Comparison of ENCODE assay signal across 22 mouse cellular contexts in the genomic region with DNA sequence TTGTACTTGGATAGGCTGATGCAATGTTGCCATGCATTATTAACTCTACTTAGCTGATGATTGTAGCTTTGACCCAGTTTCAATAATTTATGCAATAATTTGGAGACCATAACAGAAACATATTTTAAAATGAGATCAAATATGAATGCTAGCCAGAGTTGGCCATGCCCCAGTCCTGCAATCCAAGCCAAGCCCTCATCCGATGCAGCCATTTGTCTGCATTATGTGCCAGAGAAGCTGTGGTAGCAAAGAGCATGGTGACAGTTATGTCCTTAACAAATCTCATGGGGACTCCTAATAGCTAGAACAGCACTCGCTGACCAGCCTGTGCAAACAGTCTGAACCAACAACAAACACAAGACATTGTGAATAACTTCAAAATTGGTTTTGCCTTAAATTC.
DNase-seq lines count a peak whose midpoint lies in the region; ATAC-seq lines count a peak whose summit lies in the region.
"Had no signal": no experiment of that assay in that cellular context is flagged by ENCODE, and none has a peak within 500 bp of the region (broad histone marks: within the 10 kb centered on the region; RNA-seq: fewer than 3 reads in every experiment).

No protein-coding gene starts in this region.

- H3K27me3 ChIP-seq in limb, embryonic 10.5 days (ENCODE audit: low read depth, poor library complexity, severe bottlenecking): no peaks in the 10 kb centered on the region
- no peaks in the 10 kb centered on the region for H3K27me3 ChIP-seq in forebrain, embryonic 11.5 days (ENCODE audit: control insufficient read depth, insufficient read depth, low read length)
- H3K27me3 ChIP-seq: forebrain, embryonic 15.5 days; hindbrain, embryonic 13.5 days had no signal

- WGBS in limb, embryonic 10.5 days: 96% methylated on average over 2 of the region's 2 CpGs
- WGBS in forebrain, embryonic 11.5 days: 83% methylated on average over 2 of the region's 2 CpGs

- H3K9me3 ChIP-seq in limb, embryonic 10.5 days (replicated peaks): no peaks in the 10 kb centered on the region
- no peaks in the 10 kb centered on the region for H3K9me3 ChIP-seq in forebrain, embryonic 11.5 days (ENCODE audit: control insufficient read depth, low read length)
- H3K9me3 ChIP-seq: embryonic facial prominence, embryonic 10.5 days; forebrain, embryonic 10.5 days; forebrain, embryonic 15.5 days; heart, embryonic 10.5 days; hindbrain, embryonic 13.5 days had no signal

- H3K27ac ChIP-seq in limb, embryonic 10.5 days: no peak overlapping the region
- H3K27ac ChIP-seq in forebrain, embryonic 11.5 days (ENCODE audit: low read depth, low read length): no peak overlapping the region
- H3K27ac ChIP-seq: embryonic facial prominence, embryonic 10.5 days; forebrain, embryonic 10.5 days; forebrain, embryonic 15.5 days; heart, embryonic 10.5 days; hindbrain, embryonic 13.5 days; hindbrain, postnatal 0 days had no signal

- no peak overlapping the region for H3K4me3 ChIP-seq in limb, embryonic 10.5 days
- H3K4me3 ChIP-seq in forebrain, embryonic 11.5 days (ENCODE audit: low read depth, low read length): no peak overlapping the region
- H3K4me3 ChIP-seq: embryonic facial prominence, embryonic 10.5 days; forebrain, embryonic 10.5 days; forebrain, embryonic 15.5 days; heart, embryonic 10.5 days; hindbrain, embryonic 13.5 days had no signal

- H3K4me2 ChIP-seq in forebrain, embryonic 11.5 days (ENCODE audit: low read depth, low read length, severe bottlenecking): no peak overlapping the region
- H3K4me2 ChIP-seq: forebrain, embryonic 15.5 days; hindbrain, embryonic 13.5 days had no signal

- DNase-seq in cerebellum, postnatal 4 days (ENCODE audit: low spot score in 2 of 2): no peak
- peak; percentile 72 for DNase-seq in cerebellum, adult 11 months
- DNase-seq in cerebellum, adult 8-10 months: peak; percentile 70
- DNase-seq in cerebellum, postnatal 14 days: peak; percentile 62 to 72
- DNase-seq in limb, embryonic 10.5 days (ENCODE audit: low spot score): no peak
- no peak for DNase-seq in forebrain, embryonic 11.5 days (ENCODE audit: low spot score)
- no peak for DNase-seq in lung, postnatal 14 days
- DNase-seq: adrenal gland, postnatal 10 days; B cell, adult 2 months; gastrocnemius, postnatal 36 days; heart, adult 18-20 months; heart, postnatal 10 days; kidney, adult 11 months had no signal

- ATAC-seq in cerebellum, adult (ENCODE audit: insufficient number of reproducible peaks, low FRiP score, low TSS enrichment): peak; percentile 85
- ATAC-seq in forebrain, embryonic 11.5 days (replicated peaks; ENCODE audit: low FRiP score): no peak
- ATAC-seq: CD4-positive, CD25-positive, alpha-beta regulatory T cell, adult 4 months; forebrain, embryonic 15.5 days; hindbrain, postnatal 0 days had no signal

- no peak overlapping the region for H3K9ac ChIP-seq in forebrain, embryonic 11.5 days (ENCODE audit: low read length)
- H3K9ac ChIP-seq: forebrain, embryonic 15.5 days; hindbrain, embryonic 13.5 days had no signal

- no peaks in the 10 kb centered on the region for H3K36me3 ChIP-seq in limb, embryonic 10.5 days
- no peaks in the 10 kb centered on the region for H3K36me3 ChIP-seq in forebrain, embryonic 11.5 days (ENCODE audit: control insufficient read depth, insufficient read depth, low read length)
- H3K36me3 ChIP-seq: embryonic facial prominence, embryonic 10.5 days; forebrain, embryonic 10.5 days; forebrain, embryonic 15.5 days; G1E; heart, embryonic 10.5 days; hindbrain, embryonic 13.5 days had no signal

- H3K4me1 ChIP-seq in limb, embryonic 10.5 days: no peaks in the 10 kb centered on the region
- no peaks in the 10 kb centered on the region for H3K4me1 ChIP-seq in forebrain, embryonic 11.5 days (replicated peaks; ENCODE audit: control insufficient read depth, insufficient read depth, low read length)
- H3K4me1 ChIP-seq: embryonic facial prominence, embryonic 10.5 days; forebrain, embryonic 10.5 days; forebrain, embryonic 15.5 days; heart, embryonic 10.5 days; hindbrain, embryonic 13.5 days had no signal

Comparison
In these comparisons a context has a peak if more than half of its experiments do, and no peak if none do; other contexts are left out.
1. DNase-seq: peak in cerebellum, adult 11 months (single experiment), cerebellum, adult 8-10 months (single experiment) and cerebellum, postnatal 14 days (2 of 2); none in cerebellum, postnatal 4 days (0 of 2), limb, embryonic 10.5 days (single experiment), forebrain, embryonic 11.5 days (single experiment) and lung, postnatal 14 days (single experiment).